Mouse (Mus musculus): ENCODE data around the gene Lrrc2. TPM values are rescaled to one million over a fixed set of nuclear protein-coding genes. Genes with fewer than 3 reads are reported as not detected.

Gene Lrrc2
- polyA plus RNA-seq, 1 experiment, result not detected

- H3K4me1 ChIP-seq (ENCODE audit: control insufficient read depth, insufficient read depth, low read length), result no peaks in the 10 kb centered on the region
These were observed 67.7 kb downstream of the Lrrc2 start, which contains the start of gene Ltf for GRCm38 (mm10) chr9:111019022-111019421. Gene Ltf (plus strand): TSS chr9:111019271.

DNA sequence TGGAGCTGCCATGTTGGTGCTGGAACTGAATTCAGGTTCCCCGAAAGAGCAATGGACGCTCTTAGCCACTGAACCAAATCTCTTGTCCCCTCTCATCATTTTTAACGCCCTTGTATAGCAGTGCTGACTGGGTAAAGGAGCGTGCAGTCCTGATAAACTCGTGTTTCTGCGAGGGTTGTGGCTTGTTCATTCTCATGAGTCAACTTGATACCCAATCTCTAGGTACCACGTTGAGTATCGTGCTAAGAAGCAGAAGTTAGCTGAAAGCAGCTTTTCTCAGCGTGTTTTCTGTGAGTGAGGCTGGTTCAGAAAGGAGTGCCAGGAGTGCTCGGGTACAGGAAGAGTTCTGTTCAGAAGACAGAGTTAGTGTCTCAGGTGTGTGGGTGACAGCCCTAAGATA lies 75.4 kb downstream of the Lrrc2 start:
- no peaks in the 10 kb centered on the region for H3K4me1 ChIP-seq (ENCODE audit: control insufficient read depth, insufficient read depth, low read length)
- no peak for TF ChIP-seq POLR2A (IDR thresholded peaks at IDR 0.05; ENCODE audit: low read depth, low read length)
- no peak for TF ChIP-seq CTCF (IDR thresholded peaks at IDR 0.05; ENCODE audit: borderline replicate concordance, insufficient read depth, low read length)
- H3K4me3 ChIP-seq (ENCODE audit: insufficient read depth, low read length), result no peak overlapping the region
- H3K27ac ChIP-seq (ENCODE audit: insufficient read depth, low read length), result no peak overlapping the region

More at GRCm38 (mm10) chr9:111019022-111019421, 67.7 kb downstream of the Lrrc2 start, which contains the start of gene Ltf:
- no peak within 1 kb of the TSS for H3K27ac ChIP-seq (ENCODE audit: insufficient read depth, low read length)
- TF ChIP-seq POLR2A (IDR thresholded peaks at IDR 0.05; ENCODE audit: low read depth, low read length) (no peak), CTCF (IDR thresholded peaks at IDR 0.05; ENCODE audit: borderline replicate concordance, insufficient read depth, low read length) (no peak)
- H3K4me3 ChIP-seq (ENCODE audit: insufficient read depth, low read length), result no peak within 1 kb of the TSS

Other genes starting within 250 kb of the Lrrc2 start
- gene Myl3, start 209.7 kb upstream of the Lrrc2 start, polyA plus RNA-seq (2011; ENCODE audit: insufficient read length, low read depth, missing spikeins), result not detected in 2 replicates
- 9.0 and 13.3 TPM in 2 replicates for gene Pth1r, start 204.4 kb upstream of the Lrrc2 start, polyA plus RNA-seq (2011; ENCODE audit: insufficient read length, low read depth, missing spikeins)
- not detected in 2 replicates for gene Prss42, start 153.4 kb upstream of the Lrrc2 start, polyA plus RNA-seq (2011; ENCODE audit: insufficient read length, low read depth, missing spikeins)
- not detected in 2 replicates for gene Prss44, start 137.6 kb upstream of the Lrrc2 start, polyA plus RNA-seq (2011; ENCODE audit: insufficient read length, low read depth, missing spikeins)
- not detected in 2 replicates for gene Prss43, start 124.9 kb upstream of the Lrrc2 start, polyA plus RNA-seq (2011; ENCODE audit: insufficient read length, low read depth, missing spikeins)
- gene Prss45, start 117.0 kb upstream of the Lrrc2 start, polyA plus RNA-seq (2011; ENCODE audit: insufficient read length, low read depth, missing spikeins), result not detected in 2 replicates
- gene Prss46, start 107.0 kb upstream of the Lrrc2 start, polyA plus RNA-seq (2011; ENCODE audit: insufficient read length, low read depth, missing spikeins), result 0.86 and 1.4 TPM in 2 replicates
- gene Prss50, start 93.6 kb upstream of the Lrrc2 start, polyA plus RNA-seq (2011; ENCODE audit: insufficient read length, low read depth, missing spikeins), result not detected in 2 replicates
- gene Als2cl, start 71.7 kb upstream of the Lrrc2 start, polyA plus RNA-seq (2011; ENCODE audit: insufficient read length, low read depth, missing spikeins), result 3.5 and 7.1 TPM in 2 replicates
- gene Tmie, start 71.4 kb upstream of the Lrrc2 start, polyA plus RNA-seq (2011; ENCODE audit: insufficient read length, low read depth, missing spikeins), result 0.28 and 0.56 TPM in 2 replicates
- not detected in 2 replicates for gene Fam240a, start 34.7 kb upstream of the Lrrc2 start, polyA plus RNA-seq (2011; ENCODE audit: insufficient read length, low read depth, missing spikeins)
- gene Tdgf1, start 5.4 kb upstream of the Lrrc2 start, polyA plus RNA-seq (2011; ENCODE audit: insufficient read length, low read depth, missing spikeins), result not detected in 2 replicates
- gene Rtp3, start 39.0 kb downstream of the Lrrc2 start, polyA plus RNA-seq (2011; ENCODE audit: insufficient read length, low read depth, missing spikeins), result not detected in 2 replicates
- not detected in 2 replicates for gene Ltf, start 67.7 kb downstream of the Lrrc2 start, polyA plus RNA-seq (2011; ENCODE audit: insufficient read length, low read depth, missing spikeins)
- gene Ccrl2, start 106.0 kb downstream of the Lrrc2 start, polyA plus RNA-seq (2011; ENCODE audit: insufficient read length, low read depth, missing spikeins), result not detected in 2 replicates
- gene Lrrfip2, start 166.0 kb downstream of the Lrrc2 start, polyA plus RNA-seq (2011; ENCODE audit: insufficient read length, low read depth, missing spikeins), result 39.2 and 41.3 TPM in 2 replicates

Data from embryonic fibroblast, embryonic 13.5 days (primary cell).